ENCODE assay signal across 9 mouse cellular contexts in the genomic region with DNA sequence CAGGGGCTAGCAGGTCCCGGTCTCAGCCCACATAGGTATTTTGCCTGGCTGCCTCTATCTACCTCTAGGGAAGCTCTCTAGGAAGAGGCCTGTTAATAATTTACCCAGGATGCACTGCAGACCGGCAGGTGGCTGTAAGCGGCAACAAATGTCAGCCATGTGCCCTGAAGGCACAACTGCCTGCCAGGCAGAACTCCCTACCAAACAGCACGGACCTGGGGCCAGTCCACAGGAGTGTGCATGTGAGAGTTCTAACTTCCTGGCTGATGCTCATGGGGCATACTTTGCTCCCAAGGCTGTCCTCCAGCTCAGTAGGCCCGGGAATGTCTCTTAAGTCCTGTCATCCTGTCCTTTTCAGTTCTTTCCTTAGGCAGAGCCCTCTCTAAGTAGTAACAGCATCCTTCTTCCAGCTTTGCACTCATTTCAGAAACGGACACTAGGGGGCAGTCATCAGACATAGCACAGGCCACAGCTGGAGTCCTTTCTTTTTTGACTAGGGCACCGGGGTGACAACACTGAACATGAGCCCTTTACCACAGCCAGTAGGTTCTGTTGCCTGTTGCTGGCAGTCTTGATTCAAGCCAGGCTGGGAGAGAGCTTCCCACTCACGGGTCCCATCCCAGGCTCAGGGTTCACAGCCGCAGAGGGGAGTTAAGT.
DNase-seq lines count a peak whose midpoint lies in the region; ATAC-seq lines count a peak whose summit lies in the region.
"Had no signal": no experiment of that assay in that cellular context is flagged by ENCODE, and none has a peak within 500 bp of the region (broad histone marks: within the 10 kb centered on the region; RNA-seq: fewer than 3 reads in every experiment).

No protein-coding gene starts in this region.

- no peaks in the 10 kb centered on the region for H3K9me3 ChIP-seq in forebrain, embryonic 14.5 days (replicated peaks; ENCODE audit: control insufficient read depth, low read length)
- no peaks in the 10 kb centered on the region for H3K9me3 ChIP-seq in lung, embryonic 15.5 days

- peak; percentile 80 for DNase-seq in ES-CJ7 (ENCODE audit: low read depth, low spot score)
- DNase-seq in c-Kit-positive CD71-negative TER-119-negative erythroid progenitor cells, embryonic 14.5 days (ENCODE audit: low read depth), result peak; percentile 83
- DNase-seq in forebrain, embryonic 14.5 days (ENCODE audit: low spot score), result peak; percentile 90
- peak; percentile 86 for DNase-seq in heart, postnatal 4 days
- DNase-seq in layer of hippocampus, adult 18-20 months (ENCODE audit: low spot score in 2 of 2), result peak; percentile 46 to 84
- peak; percentile 37 for DNase-seq in ovary, postnatal 36 days (ENCODE audit: low spot score)
- peak; percentile 85 for DNase-seq in thymus, postnatal 14 days

- H3K4me1 ChIP-seq in forebrain, embryonic 14.5 days (ENCODE audit: control insufficient read depth, insufficient read depth, low read length), result no peaks in the 10 kb centered on the region
- no peaks in the 10 kb centered on the region for H3K4me1 ChIP-seq in lung, embryonic 15.5 days

- H3K9ac ChIP-seq in forebrain, embryonic 14.5 days (ENCODE audit: low read length), result no peak overlapping the region
- no peak overlapping the region for H3K9ac ChIP-seq in lung, embryonic 15.5 days

- H3K27me3 ChIP-seq in forebrain, embryonic 14.5 days (replicated peaks; ENCODE audit: control insufficient read depth, insufficient read depth, low read length), result no peaks in the 10 kb centered on the region
- H3K27me3 ChIP-seq in lung, embryonic 15.5 days, result peaks cover 8% of the 10 kb centered on the region; the same call in 1 of the 2 replicates

- H3K36me3 ChIP-seq in forebrain, embryonic 14.5 days (ENCODE audit: control insufficient read depth, insufficient read depth, low read length), result no peaks in the 10 kb centered on the region
- H3K36me3 ChIP-seq in lung, embryonic 15.5 days, result no peaks in the 10 kb centered on the region

- ATAC-seq in forebrain, embryonic 14.5 days, result peak; percentile 68
- peak; percentile 57; the same call in 1 of the 2 replicates for ATAC-seq in lung, embryonic 15.5 days (ENCODE audit: borderline replicate concordance, extremely low read depth, low FRiP score, low TSS enrichment)

- no peak overlapping the region for H3K4me2 ChIP-seq in forebrain, embryonic 14.5 days (ENCODE audit: low read length)
- no peak overlapping the region for H3K4me2 ChIP-seq in lung, embryonic 15.5 days

- no peak overlapping the region for H3K4me3 ChIP-seq in forebrain, embryonic 14.5 days (ENCODE audit: low read depth, low read length)
- no peak overlapping the region for H3K4me3 ChIP-seq in lung, embryonic 15.5 days

- H3K27ac ChIP-seq in forebrain, embryonic 14.5 days (ENCODE audit: low read depth, low read length), result no peak overlapping the region
- H3K27ac ChIP-seq in lung, embryonic 15.5 days, result no peak overlapping the region
- H3K27ac ChIP-seq: macrophage had no signal

- 36% methylated on average over 9 of the region's 9 CpGs for WGBS in forebrain, embryonic 14.5 days
- WGBS in lung, embryonic 15.5 days, result 27% methylated on average over 9 of the region's 9 CpGs

Comparison
In these comparisons a context has a peak if more than half of its experiments do, and no peak if none do; other contexts are left out.
1. DNase-seq: peak in every context shown above with its lines; median percentile 90 in forebrain, embryonic 14.5 days; 86 in heart, postnatal 4 days; 85 in thymus, postnatal 14 days; 83 in c-Kit-positive CD71-negative TER-119-negative erythroid progenitor cells, embryonic 14.5 days; 80 in ES-CJ7; 65 in layer of hippocampus, adult 18-20 months; 37 in ovary, postnatal 36 days.